Mouse (Mus musculus) layer of hippocampus, postnatal 14 days (tissue): Measurements from ENCODE around the gene Ccn2. TPM values are rescaled to one million over a fixed set of nuclear protein-coding genes. Genes with fewer than 3 reads are reported as not detected.

Experiments
- DNase-seq, 2 experiments: peaks; one replicate each; pipeline ENCODE4 v3.0.0; 2021 to 2022; ENCODE audit warnings: low spot score in 2 of 2, mixed read lengths in 1 of 2
- total RNA-seq, 2 experiments: library from RNA; stranded (reverse); gene quantifications; 2 replicates each; pipeline ENCODE4 v1.2.3; 2021

Ccn2 gene
- total RNA-seq, 2 experiments from 2014 or later: 11.6 to 12.1 TPM

DNA sequence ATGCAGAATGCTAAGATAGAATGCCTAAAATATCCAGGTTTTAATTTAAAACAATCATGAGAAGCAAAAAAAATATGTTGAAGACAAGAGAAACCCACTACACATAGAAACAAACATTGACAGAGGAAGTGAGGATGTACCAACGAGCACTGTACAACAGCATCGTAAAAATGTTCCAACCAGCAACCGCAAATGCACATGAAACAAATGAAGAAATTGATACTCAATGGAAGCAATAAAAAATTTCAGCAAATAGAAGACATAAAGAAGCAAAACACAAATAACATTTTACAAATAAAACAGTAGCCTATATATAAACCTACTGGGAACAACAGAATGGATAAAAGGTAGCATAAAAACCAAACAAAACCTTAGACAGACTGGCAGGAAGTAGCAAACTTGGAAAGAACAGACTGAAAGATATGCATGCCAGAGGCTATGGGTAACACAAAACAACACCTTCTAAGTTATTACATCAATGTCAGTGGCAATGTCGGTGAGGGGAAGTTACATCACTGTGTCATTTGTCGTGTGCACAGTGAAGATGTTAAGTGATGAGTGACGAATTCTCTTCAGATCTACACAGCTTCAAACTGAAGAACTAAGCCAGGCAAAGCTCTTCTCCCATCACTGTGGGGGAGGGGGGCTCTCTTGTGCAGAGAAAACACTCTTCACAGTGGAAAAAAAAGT lies 45.1 kb downstream of the Ccn2 start:
- DNase-seq: no peak

DNA sequence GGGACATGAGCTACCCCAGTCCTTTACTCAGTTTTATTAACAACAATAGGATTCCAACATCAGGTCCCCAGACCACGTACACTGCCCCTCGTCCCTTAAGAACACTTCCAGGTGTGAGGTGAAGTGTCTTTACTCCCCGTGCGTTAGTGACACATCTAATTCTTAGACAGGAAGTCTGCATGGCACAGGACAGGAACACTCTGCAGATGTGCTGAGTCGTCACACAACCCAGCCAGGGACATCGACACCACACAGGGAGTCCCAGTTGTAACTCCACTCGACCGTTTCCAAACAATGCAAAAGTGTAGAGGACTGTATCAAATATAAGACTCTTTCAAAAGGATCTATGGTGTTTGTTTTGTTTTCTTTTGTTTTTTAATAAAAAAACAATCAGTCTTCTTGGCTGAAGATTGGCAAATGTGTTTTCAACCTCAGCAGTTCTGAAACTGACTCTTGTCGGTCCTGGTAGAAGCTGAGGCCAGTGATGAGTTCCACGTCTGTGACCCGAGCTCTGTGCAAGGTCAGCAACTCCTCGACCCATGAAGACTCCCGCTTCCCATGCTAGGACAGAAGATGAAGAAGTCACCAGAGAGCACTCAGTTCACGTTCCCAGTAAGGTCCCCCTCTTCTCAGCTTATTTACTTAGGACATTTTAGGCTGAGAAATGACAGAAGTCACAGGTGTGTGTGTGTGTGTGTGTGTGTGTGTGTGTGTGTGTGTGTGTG lies 46.3 kb downstream of the Ccn2 start:
- no peak for DNase-seq

DNA sequence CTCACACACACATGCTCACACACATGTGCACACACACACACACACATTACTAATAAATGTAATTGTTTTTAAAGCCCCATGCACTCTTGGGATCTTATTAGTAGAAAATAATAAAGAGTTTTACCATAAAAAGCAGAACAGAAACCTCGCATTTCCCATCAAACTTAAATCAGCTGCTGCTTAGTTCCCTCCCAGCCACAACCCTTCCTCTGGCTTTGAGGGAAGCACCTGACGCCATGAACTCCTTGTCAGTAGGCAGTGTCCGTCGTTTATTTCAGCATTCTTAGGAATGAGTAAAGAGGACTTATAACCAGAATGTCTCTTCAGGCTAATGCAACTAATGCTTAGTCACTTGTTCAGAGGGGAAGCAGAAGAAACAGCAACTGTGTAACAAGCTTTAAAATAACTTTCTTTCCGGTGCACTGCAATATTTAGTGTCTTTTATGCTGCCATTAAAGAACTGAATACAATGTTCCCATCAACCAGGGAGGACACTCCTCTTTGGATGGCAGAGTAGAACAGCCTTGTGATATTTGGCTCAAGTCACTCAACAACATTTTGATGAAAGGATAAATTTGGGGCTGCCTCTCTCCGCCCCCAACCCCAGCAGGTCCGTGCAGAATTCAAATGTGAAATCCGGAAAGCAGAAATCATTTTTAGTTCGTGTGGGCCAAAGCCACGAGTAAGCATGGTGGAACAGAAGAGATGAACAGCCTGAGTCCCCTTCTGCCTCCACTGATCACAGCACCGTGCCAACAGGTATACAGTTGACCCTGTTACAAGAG lies 47.7 kb downstream of the Ccn2 start:
- peak; percentile 31 to 76 for DNase-seq

DNA sequence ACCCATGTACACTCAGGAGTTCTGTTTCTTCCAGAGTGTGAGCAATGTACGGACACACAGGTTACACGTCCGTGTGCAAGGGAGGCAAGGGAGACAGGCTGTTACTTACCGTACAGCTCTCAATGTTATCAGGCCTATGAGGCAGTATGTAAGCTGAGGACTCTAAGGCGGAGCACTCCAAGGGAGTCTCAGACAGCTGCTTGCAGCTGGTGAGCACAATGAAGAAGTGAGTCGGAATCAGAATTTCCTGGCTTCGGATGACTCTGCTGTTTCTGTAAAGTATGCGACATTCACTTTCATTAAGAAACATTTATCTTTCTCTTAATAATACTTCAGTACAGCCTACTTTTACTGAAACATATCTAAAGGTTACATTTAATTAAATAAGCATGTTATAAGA lies 49.9 kb downstream of the Ccn2 start:
- no peak for DNase-seq

Other genes starting within 250 kb of the Ccn2 start
- 1 to 10 TPM; 4.2 to 5.6 TPM for gene Enpp1, start 116.7 kb downstream of the Ccn2 start, total RNA-seq
- 1 to 10 TPM in 1 of 2 experiments, under 1 TPM in 1; 0.88 to 2.1 TPM for gene Enpp3, start 247.4 kb downstream of the Ccn2 start, total RNA-seq